Mouse (Mus musculus): ENCODE measurements around the gene Olfr1080.

The Olfr1080 gene

GRCm38 (mm10) chr2:86558135-86558534, at the start of gene Olfr1080:
TSS of gene Olfr1080 (minus strand) at chr2:86558235.

GRCm38 (mm10) chr2:86598866-86599265, 40.8 kb upstream of the Olfr1080 start, which contains the start of gene Olfr1082:
TSS of gene Olfr1082 (minus strand) at chr2:86598966.
- 52% methylated on average over 1 of the region's 1 CpGs for WGBS

- WGBS, result 40% methylated on average over 1 of the region's 1 CpGs
Measured at GRCm38 (mm10) chr2:86542380-86542779, 15.7 kb downstream of the Olfr1080 start, which contains the start of gene Olfr1079. TSS of gene Olfr1079 (minus strand) at chr2:86542480.

- 61% methylated on average over 1 of the region's 1 CpGs for WGBS
Measured at GRCm38 (mm10) chr2:86530991-86531390, 27.0 kb downstream of the Olfr1080 start.

GRCm38 (mm10) chr2:86508161-86508560, 49.9 kb downstream of the Olfr1080 start, which contains the start of gene Olfr1076:
TSS of gene Olfr1076 (plus strand) at chr2:86508461.
- WGBS, result 77% methylated on average over 1 of the region's 1 CpGs
